Mouse (Mus musculus) CH12.LX (cell line): ENCODE results near the gene Cdk14. TPM values are rescaled to one million over a fixed set of nuclear protein-coding genes. Genes with fewer than 3 reads are reported as not detected.

Source experiments
- DNase-seq: peaks from one replicate; pipeline ENCODE4 v3.0.0-alpha.2; 2013; ENCODE audit errors: extremely low read depth
- H3K27ac ChIP-seq: 2 replicates; pipeline ENCODE4 v1.5.1; 2012; ENCODE audit warnings: low read depth, mild to moderate bottlenecking, control low read depth, moderate library complexity; ENCODE audit not compliant: insufficient read depth
- H3K27me3 ChIP-seq: replicated peaks from 2 replicates; pipeline ENCODE3; 2012; ENCODE audit warnings: inconsistent platforms
- H3K36me3 ChIP-seq, 2 experiments: replicated peaks in 1 of 2; 2 replicates each; pipeline versions ENCODE3 to v1.6.1; 2012; ENCODE audit warnings: inconsistent platforms in 1 of 2, low read length in 1 of 2, mild to moderate bottlenecking in 1 of 2, mixed read lengths in 1 of 2, moderate library complexity in 1 of 2; ENCODE audit not compliant: control insufficient read depth in 1 of 2, insufficient read depth in 1 of 2
- H3K4me1 ChIP-seq, 2 experiments: 2 replicates each; pipeline ENCODE4 v1.6.1; 2012; ENCODE audit warnings: inconsistent platforms in 1 of 2, moderate library complexity in 1 of 2; ENCODE audit not compliant: insufficient read depth in 2 of 2, control insufficient read depth in 1 of 2
- H3K4me2 ChIP-seq: 2 replicates; pipeline ENCODE4 v1.6.1; 2012; ENCODE audit warnings: low read depth, mild to moderate bottlenecking, control low read depth; ENCODE audit not compliant: poor library complexity, insufficient read depth, severe bottlenecking
- H3K4me3 ChIP-seq, 3 experiments: fragments of 150-350 bp in 1 of 3; sonication (generic) in 1 of 3; replicated peaks in 1 of 3; 2 replicates each; pipeline versions ENCODE3 to v1.5.1; 2011 to 2012; ENCODE audit warnings: low read depth in 2 of 3, low read length in 2 of 3, mild to moderate bottlenecking in 2 of 3, moderate library complexity in 2 of 3, control low read depth in 1 of 3, improper control_type of control experiment in 1 of 3, inconsistent platforms in 1 of 3, mixed read lengths in 1 of 3; ENCODE audit not compliant: poor library complexity in 1 of 3
- H3K79me2 ChIP-seq: replicated peaks from 2 replicates; pipeline ENCODE4 v1.6.1; 2012; ENCODE audit warnings: mild to moderate bottlenecking, moderate library complexity; ENCODE audit not compliant: control insufficient read depth, poor library complexity, insufficient read depth, severe bottlenecking; ENCODE audit errors: extremely low read depth
- H3K9ac ChIP-seq: 2 replicates; pipeline ENCODE4 v1.6.1; 2012; ENCODE audit warnings: low read depth, mild to moderate bottlenecking, control low read depth, moderate library complexity; ENCODE audit not compliant: insufficient read depth
- H3K9me3 ChIP-seq: replicated peaks from 2 replicates; pipeline ENCODE3; 2012; ENCODE audit warnings: low read length, inconsistent platforms, mixed read lengths
- CHD1 ChIP-seq: IDR thresholded peaks from 2 replicates; pipeline ENCODE4 v1.6.1; 2012; ENCODE audit warnings: low read depth, low read length, improper control_type of control experiment, inconsistent platforms
- E2F4 ChIP-seq: IDR thresholded peaks from 2 replicates; pipeline ENCODE4 v1.6.1; 2011; ENCODE audit warnings: low read depth, low read length, improper control_type of control experiment; ENCODE audit not compliant: insufficient replicate concordance
- ELF1 ChIP-seq: IDR thresholded peaks from 2 replicates; pipeline ENCODE4 v1.6.1; 2014; ENCODE audit warnings: low read depth, mild to moderate bottlenecking, inconsistent platforms, low read length, improper control_type of control experiment
- EP300 ChIP-seq: IDR thresholded peaks from 2 replicates; pipeline ENCODE4 v1.6.1; 2011; ENCODE audit warnings: low read length, improper control_type of control experiment
- JUND ChIP-seq: conservative IDR thresholded peaks from 2 replicates; pipeline ENCODE4 v1.6.1; 2011; ENCODE audit warnings: low read depth, low read length, improper control_type of control experiment
- MEF2A ChIP-seq: IDR thresholded peaks from 2 replicates; pipeline ENCODE4 v1.6.1; 2014; ENCODE audit warnings: low read depth, mild to moderate bottlenecking, inconsistent platforms, low read length, improper control_type of control experiment, borderline replicate concordance
- MXI1 ChIP-seq: IDR thresholded peaks from 2 replicates; pipeline ENCODE4 v1.6.1; 2011; ENCODE audit warnings: mild to moderate bottlenecking, low read depth, low read length, improper control_type of control experiment
- NELFE ChIP-seq: IDR thresholded peaks from 2 replicates; pipeline ENCODE4 v1.6.1; 2011; ENCODE audit warnings: low read depth, low read length, improper control_type of control experiment
- NRF1 ChIP-seq: IDR thresholded peaks from 2 replicates; pipeline ENCODE4 v1.6.1; 2014; ENCODE audit warnings: low read depth, mild to moderate bottlenecking, inconsistent platforms, low read length, improper control_type of control experiment, moderate library complexity
- UBTF ChIP-seq: IDR thresholded peaks from 2 replicates; pipeline ENCODE4 v1.6.1; 2012; ENCODE audit warnings: low read depth, mild to moderate bottlenecking, inconsistent platforms, low read length, improper control_type of control experiment, moderate library complexity
- USF2 ChIP-seq: conservative IDR thresholded peaks from 2 replicates; pipeline ENCODE4 v1.6.1; 2011; ENCODE audit warnings: low read depth, low read length, improper control_type of control experiment
- dilution Hi-C: fragments of 300-500 bp; cut with MboI; formaldehyde crosslinking; loops from 2 replicates; pipeline ENCODE4 v1.14.3; 2020; ENCODE audit warnings: low sequenced_read_pairs; ENCODE audit not compliant: extremely low pct_unique_long_range_greater_than_20kb, extremely low pct_ligation_motif_present
- in situ Hi-C: fragments of 300-500 bp; cut with MboI; formaldehyde crosslinking; loops from 3 replicates; pipeline ENCODE4 v1.14.3; 2019; ENCODE audit warnings: low sequenced_read_pairs, low pct_ligation_motif_present, low pct_unique_long_range_greater_than_20kb, mixed read lengths
- polyA plus RNA-seq: library from polyadenylated mRNA; unstranded; fragments of >175 nt; gene quantifications from 2 replicates; pipeline ENCODE4 v1.2.1, GENCODE M21; 2012; ENCODE audit warnings: low read depth; ENCODE audit not compliant: insufficient read length
- total RNA-seq, 2 experiments: library from RNA; depleted of rRNA; stranded (reverse); fragments of 300-350 nt in 1 of 2; fragments of >200 nt in 1 of 2; gene quantifications; 2 replicates each; pipeline ENCODE4 v1.2.3; 2012 to 2014

Cdk14 gene
- total and polyA plus RNA-seq, 3 experiments = 3.7 to 12.0 (median 8.9) TPM

DNA sequence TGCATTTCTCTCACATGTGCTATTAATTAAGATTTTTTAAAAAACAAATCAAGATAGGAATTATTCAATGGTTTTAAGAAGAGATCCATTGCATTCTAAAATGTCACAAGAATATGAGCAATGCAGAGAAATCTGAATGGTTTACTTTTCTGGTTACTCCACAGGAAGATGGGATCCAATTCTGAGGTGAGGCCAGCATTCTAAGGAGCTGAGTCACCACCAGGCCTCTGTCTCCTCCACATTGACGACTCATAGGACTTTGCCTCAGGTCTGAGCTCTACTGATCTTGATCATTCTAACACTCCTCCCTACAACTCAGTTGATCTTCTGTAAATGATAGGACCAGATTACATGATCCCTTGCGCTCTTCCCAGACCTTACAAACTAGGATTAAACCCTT is 239.4 kb downstream of the Cdk14 start:
- dilution Hi-C loops (no loop called here), in situ Hi-C loops (no loop called here)
- Histone ChIP-seq H3K4me2 (no peak overlapping the region), H3K27me3 (no peaks in the 10 kb centered on the region), H3K79me2 (no peaks in the 10 kb centered on the region), H3K27ac (no peak overlapping the region), H3K4me3 (no peak overlapping the region), H3K9me3 (no peaks in the 10 kb centered on the region), H3K36me3 (no peaks in the 10 kb centered on the region), H3K4me1 (no peaks in the 10 kb centered on the region), H3K9ac (no peak overlapping the region)
- no peak for TF ChIP-seq UBTF
- DNase-seq = no peak

DNA sequence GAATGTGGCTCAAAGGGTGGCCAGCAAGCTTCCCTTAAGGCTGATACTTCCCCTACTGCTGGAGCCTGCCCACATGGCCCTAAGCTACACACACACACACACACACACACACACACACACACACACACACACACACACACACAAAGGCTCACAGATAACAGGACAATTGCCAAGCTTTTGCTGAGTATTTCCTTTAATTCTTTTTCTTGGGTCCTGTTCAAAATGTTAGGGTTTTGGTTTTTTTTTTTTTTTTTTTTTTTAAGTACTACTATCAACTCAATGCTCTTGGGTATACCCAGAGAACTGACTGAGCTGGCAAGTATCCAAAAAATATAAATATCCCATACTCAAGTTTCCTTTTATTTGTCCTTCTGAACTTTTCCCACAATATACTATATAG is 239.8 kb downstream of the Cdk14 start:
- in situ Hi-C loops (no loop called here), dilution Hi-C loops (no loop called here)
- no peak for DNase-seq

DNA sequence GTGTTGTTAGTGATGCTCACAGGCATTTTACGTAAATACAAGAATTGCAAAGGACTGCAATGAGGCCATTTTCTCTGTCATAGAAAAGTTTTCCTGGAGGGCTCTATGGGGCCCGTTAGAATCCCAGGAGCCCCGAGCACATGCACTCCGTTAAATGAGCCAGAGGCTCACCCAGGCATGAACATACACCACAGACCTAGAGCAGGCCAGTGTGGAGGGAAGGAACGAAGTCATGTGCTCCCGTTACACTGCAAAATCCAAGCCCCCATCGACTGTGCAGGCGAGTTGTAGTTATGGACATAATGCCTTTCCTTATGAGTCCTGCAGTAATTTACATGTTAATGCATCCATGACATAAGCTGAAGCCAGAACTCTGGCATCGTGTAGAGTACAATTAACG is 244.1 kb downstream of the Cdk14 start:
- in situ Hi-C loops (no loop called here), dilution Hi-C loops (no loop called here)
- no peak overlapping the region for H3K4me2 ChIP-seq
- no peaks in the 10 kb centered on the region for H3K27me3 ChIP-seq
- no peaks in the 10 kb centered on the region for H3K9me3 ChIP-seq
- H3K9ac ChIP-seq = no peak overlapping the region
- H3K36me3 ChIP-seq = no peaks in the 10 kb centered on the region
- H3K4me1 ChIP-seq = no peaks in the 10 kb centered on the region
- no peaks in the 10 kb centered on the region for H3K79me2 ChIP-seq
- no peak for DNase-seq
- no peak overlapping the region for H3K27ac ChIP-seq
- no peak for TF ChIP-seq EP300
- no peak overlapping the region for H3K4me3 ChIP-seq

More for the DNA sequence above, 239.8 kb downstream of the Cdk14 start:
- H3K4me1 ChIP-seq = no peaks in the 10 kb centered on the region
- H3K36me3 ChIP-seq = no peaks in the 10 kb centered on the region
- H3K4me3 ChIP-seq = no peak overlapping the region
- H3K27ac ChIP-seq = no peak overlapping the region
- H3K4me2 ChIP-seq = no peak overlapping the region
- no peaks in the 10 kb centered on the region for H3K27me3 ChIP-seq
- TF ChIP-seq E2F4 (no peak), MXI1 (no peak), CHD1 (no peak), USF2 (no peak), NRF1 (no peak)
- no peaks in the 10 kb centered on the region for H3K79me2 ChIP-seq
- H3K9ac ChIP-seq = no peak overlapping the region
- no peaks in the 10 kb centered on the region for H3K9me3 ChIP-seq

DNA sequence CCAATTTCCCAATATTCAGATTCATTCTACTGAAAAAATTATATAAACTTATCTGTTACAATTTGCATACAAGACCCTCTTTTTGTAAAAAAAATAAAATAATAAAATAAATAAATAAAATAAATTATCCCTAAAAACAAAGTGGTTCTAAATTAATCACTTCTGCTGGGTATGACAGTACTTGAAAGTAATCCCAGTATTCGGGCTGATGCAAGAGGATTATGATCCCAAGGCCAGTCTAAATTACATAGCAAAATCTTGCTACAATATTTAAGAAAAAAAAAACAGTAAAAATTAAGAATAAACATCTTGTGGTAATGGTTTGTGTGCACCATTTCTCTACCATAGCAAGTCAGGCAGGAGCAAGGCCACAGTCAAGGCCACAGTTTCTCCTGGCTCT is 244.5 kb downstream of the Cdk14 start:
- no peak overlapping the region for H3K27ac ChIP-seq
- H3K79me2 ChIP-seq = no peaks in the 10 kb centered on the region
- no peaks in the 10 kb centered on the region for H3K36me3 ChIP-seq
- H3K4me3 ChIP-seq = no peak overlapping the region
- H3K4me2 ChIP-seq = no peak overlapping the region
- no peaks in the 10 kb centered on the region for H3K9me3 ChIP-seq
- DNase-seq = no peak
- H3K4me1 ChIP-seq = no peaks in the 10 kb centered on the region
- in situ Hi-C loops = no loop called here
- no peak overlapping the region for H3K9ac ChIP-seq
- H3K27me3 ChIP-seq = no peaks in the 10 kb centered on the region
- dilution Hi-C loops = no loop called here
- TF ChIP-seq MEF2A (no peak), UBTF (no peak), JUND (no peak), EP300 (no peak), NELFE (no peak), E2F4 (no peak), ELF1 (no peak)
